Mouse (Mus musculus): ENCODE measurements around the gene Tedc1. TPM values are rescaled to one million over a fixed set of nuclear protein-coding genes. Genes with fewer than 3 reads are reported as not detected.

Tedc1 gene
- polyA plus RNA-seq, 1 experiment from 2014 or later, result 0.63 TPM

DNA sequence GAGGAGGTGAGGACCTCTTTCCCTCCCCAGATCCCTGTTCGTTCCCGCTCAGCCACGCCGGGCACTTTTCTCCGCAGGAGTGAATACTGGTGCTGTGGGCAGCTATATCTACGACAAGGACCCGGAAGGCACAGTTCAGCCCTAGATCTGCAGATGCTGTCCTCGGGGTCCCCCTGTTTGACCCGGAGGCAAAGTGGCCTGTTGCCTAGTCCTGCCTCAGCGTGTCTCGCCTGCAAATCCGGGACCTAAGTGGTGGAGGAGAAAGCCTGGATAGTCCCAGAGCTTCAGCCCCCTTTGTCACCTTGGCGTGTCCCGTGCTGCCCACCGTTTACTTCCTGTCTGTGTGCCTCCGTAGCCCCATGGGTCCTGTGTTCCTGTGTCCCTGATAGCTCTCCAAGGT, 11.3 kb upstream of the Tedc1 start:
- 93% methylated on average over 16 of the region's 16 CpGs for WGBS (ENCODE audit: missing documents)
- Histone ChIP-seq H3K36me3 (ENCODE audit: inconsistent target) (no peaks in the 10 kb centered on the region), H3K27ac (no peak overlapping the region), H3K79me2 (ENCODE audit: inconsistent target) (no peaks in the 10 kb centered on the region), H3K4me3 (ENCODE audit: inconsistent target) (no peak overlapping the region)

DNA sequence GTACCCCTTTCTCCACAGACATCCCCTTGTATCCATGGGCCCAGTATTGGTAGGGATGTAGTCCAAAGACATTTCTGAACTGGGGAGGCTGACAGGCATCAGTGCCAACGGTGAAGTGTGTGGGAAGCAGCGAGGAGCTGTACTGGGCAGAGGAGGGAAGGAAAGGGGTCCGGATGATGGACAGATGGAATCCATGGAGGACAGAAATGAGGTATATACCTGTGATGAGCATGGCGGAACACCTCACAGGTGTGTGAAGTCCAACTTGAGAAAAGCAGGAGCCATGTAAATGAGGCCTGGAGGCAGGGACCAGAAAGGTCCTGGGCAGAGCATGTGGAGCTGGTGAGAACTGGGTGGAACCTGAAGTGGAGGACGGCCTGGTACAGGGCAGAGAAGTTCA, 10.6 kb upstream of the Tedc1 start:
- no peaks in the 10 kb centered on the region for H3K36me3 ChIP-seq (ENCODE audit: inconsistent target)
- no peak overlapping the region for H3K4me3 ChIP-seq (ENCODE audit: inconsistent target)
- no peak overlapping the region for H3K27ac ChIP-seq
- H3K79me2 ChIP-seq (ENCODE audit: inconsistent target), result no peaks in the 10 kb centered on the region
- 81% methylated on average over 5 of the region's 5 CpGs for WGBS (ENCODE audit: missing documents)

DNA sequence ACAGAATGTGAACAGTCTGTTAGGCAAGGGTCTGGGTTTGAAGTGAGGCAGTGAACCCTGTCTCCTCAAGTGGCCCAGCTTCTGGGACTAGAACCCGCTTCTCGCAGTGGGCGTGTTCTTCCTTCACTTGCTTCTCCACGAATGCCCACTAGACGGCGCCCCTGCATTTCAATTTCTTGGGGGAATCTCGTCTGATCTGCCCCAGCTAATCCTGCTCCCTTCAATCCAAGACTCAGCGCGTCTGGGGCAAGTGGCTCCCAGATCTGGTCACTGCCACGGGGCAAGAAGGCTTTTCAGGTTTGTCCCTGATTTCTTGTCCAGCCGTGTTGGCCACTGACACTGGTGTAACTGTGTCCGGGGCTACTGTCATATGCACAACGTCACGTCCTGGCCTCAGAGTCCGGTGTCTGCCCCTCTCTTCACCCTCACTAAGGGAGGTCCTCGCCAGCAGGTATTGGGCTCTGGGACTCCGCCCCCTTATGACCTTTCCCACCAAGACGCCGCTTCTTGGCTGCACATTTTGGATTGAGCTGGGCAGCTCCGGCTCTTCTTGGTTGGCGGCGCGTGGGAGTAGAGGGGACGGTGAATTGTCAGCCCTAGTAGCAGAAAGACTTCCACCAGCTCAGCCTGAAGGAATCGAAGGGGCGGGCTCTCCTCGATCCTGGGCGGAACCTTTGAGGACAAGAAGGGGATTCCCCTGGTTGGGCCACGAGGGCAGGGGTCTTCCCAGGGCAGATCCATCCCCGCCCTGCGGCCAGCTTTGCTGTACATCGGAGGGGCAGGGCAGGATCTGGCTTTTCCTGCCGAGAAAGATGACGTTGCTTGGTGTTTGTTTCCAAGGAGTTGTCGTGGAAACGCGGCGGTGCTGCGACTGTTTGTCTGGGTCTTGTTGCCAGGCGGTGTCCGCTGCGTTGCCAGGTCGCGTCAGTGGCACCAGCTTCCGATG, 9.8 kb upstream of the Tedc1 start, which contains the start of gene Crip1:
Gene Crip1, plus strand, starts transcription at position 205 of the 946 bp plus-strand sequence.
- Histone ChIP-seq H3K36me3 (ENCODE audit: inconsistent target) (no peaks in the 10 kb centered on the region), H3K4me3 (ENCODE audit: inconsistent target) (peak within 1 kb of the TSS; percentile 17; the same call in 1 of the 2 replicates), H3K79me2 (ENCODE audit: inconsistent target) (no peaks in the 10 kb centered on the region), H3K27ac (no peak within 1 kb of the TSS)
- WGBS (ENCODE audit: missing documents), result 23% methylated on average over 45 of the region's 45 CpGs

GRCm38 (mm10) chr12:113147481-113147880, 8.7 kb upstream of the Tedc1 start:
- no peaks in the 10 kb centered on the region for H3K36me3 ChIP-seq (ENCODE audit: inconsistent target)
- no peak overlapping the region for H3K4me3 ChIP-seq (ENCODE audit: inconsistent target)
- H3K79me2 ChIP-seq (ENCODE audit: inconsistent target), result peaks cover 6% of the 10 kb centered on the region
- 91% methylated on average over 8 of the region's 8 CpGs for WGBS (ENCODE audit: missing documents)
- no peak overlapping the region for H3K27ac ChIP-seq

GRCm38 (mm10) chr12:113148381-113149035, 7.7 kb upstream of the Tedc1 start:
- Histone ChIP-seq H3K36me3 (ENCODE audit: inconsistent target) (no peaks in the 10 kb centered on the region), H3K79me2 (ENCODE audit: inconsistent target) (peaks cover 15% of the 10 kb centered on the region), H3K27ac (no peak overlapping the region), H3K4me3 (ENCODE audit: inconsistent target) (no peak overlapping the region)
- WGBS (ENCODE audit: missing documents), result 82% methylated on average over 16 of the region's 16 CpGs

- H3K36me3 ChIP-seq (ENCODE audit: inconsistent target), result no peaks in the 10 kb centered on the region
- no peak overlapping the region for H3K4me3 ChIP-seq (ENCODE audit: inconsistent target)
- H3K27ac ChIP-seq, result no peak overlapping the region
- H3K79me2 ChIP-seq (ENCODE audit: inconsistent target), result peaks cover 15% of the 10 kb centered on the region
- 87% methylated on average over 4 of the region's 4 CpGs for WGBS (ENCODE audit: missing documents)
These were observed 6.9 kb upstream of the Tedc1 start for GRCm38 (mm10) chr12:113149341-113149740.

- Histone ChIP-seq H3K4me3 (ENCODE audit: inconsistent target) (no peak overlapping the region), H3K27ac (no peak overlapping the region), H3K79me2 (ENCODE audit: inconsistent target) (peaks cover 15% of the 10 kb centered on the region), H3K36me3 (ENCODE audit: inconsistent target) (no peaks in the 10 kb centered on the region)
- WGBS (ENCODE audit: missing documents), result 55% methylated on average over 2 of the region's 3 CpGs
These were observed 6.3 kb upstream of the Tedc1 start for GRCm38 (mm10) chr12:113149896-113150295.

DNA sequence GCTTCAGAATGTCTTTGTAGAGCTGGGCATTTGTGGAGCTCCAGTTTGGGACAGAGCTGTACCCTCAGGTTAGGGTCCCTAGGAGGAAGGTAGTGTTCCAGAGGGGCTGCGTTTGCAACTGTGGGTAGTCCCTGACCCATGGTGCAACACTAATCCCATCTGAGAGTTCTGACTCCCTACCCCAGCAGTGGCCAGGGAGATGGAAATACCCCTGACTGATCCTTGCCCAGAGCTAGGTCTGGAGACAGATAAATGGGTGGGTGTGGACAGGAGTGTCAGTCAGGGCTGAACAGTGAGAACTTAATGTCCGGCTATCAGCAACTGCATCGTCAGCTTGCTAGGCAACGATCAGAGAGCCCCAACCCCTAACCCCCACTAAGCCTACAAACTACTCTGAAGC, 5.6 kb upstream of the Tedc1 start:
- H3K27ac ChIP-seq, result no peak overlapping the region
- no peaks in the 10 kb centered on the region for H3K36me3 ChIP-seq (ENCODE audit: inconsistent target)
- 98% methylated on average over 4 of the region's 4 CpGs for WGBS (ENCODE audit: missing documents)
- H3K79me2 ChIP-seq (ENCODE audit: inconsistent target), result peaks cover 15% of the 10 kb centered on the region
- no peak overlapping the region for H3K4me3 ChIP-seq (ENCODE audit: inconsistent target)

- Histone ChIP-seq H3K79me2 (ENCODE audit: inconsistent target) (peaks cover 15% of the 10 kb centered on the region), H3K36me3 (ENCODE audit: inconsistent target) (no peaks in the 10 kb centered on the region), H3K4me3 (ENCODE audit: inconsistent target) (no peak overlapping the region), H3K27ac (no peak overlapping the region)
- 72% methylated on average over 8 of the region's 8 CpGs for WGBS (ENCODE audit: missing documents)
These were observed 5.2 kb upstream of the Tedc1 start for GRCm38 (mm10) chr12:113151046-113151445.

GRCm38 (mm10) chr12:113151661-113152271, 4.5 kb upstream of the Tedc1 start:
- Histone ChIP-seq H3K36me3 (ENCODE audit: inconsistent target) (no peaks in the 10 kb centered on the region), H3K27ac (peak overlapping the region; percentile 80), H3K79me2 (ENCODE audit: inconsistent target) (peaks cover 15% of the 10 kb centered on the region), H3K4me3 (ENCODE audit: inconsistent target) (peak overlapping the region; percentile 94)
- WGBS (ENCODE audit: missing documents), result under 1% methylated on average over 36 of the region's 36 CpGs

GRCm38 (mm10) chr12:113152272-113152661, 4.0 kb upstream of the Tedc1 start:
- Histone ChIP-seq H3K79me2 (ENCODE audit: inconsistent target) (peaks cover 15% of the 10 kb centered on the region), H3K36me3 (ENCODE audit: inconsistent target) (no peaks in the 10 kb centered on the region), H3K27ac (peak overlapping the region; percentile 80), H3K4me3 (ENCODE audit: inconsistent target) (peak overlapping the region; percentile 94)
- WGBS (ENCODE audit: missing documents), result 12% methylated on average over 19 of the region's 19 CpGs

DNA sequence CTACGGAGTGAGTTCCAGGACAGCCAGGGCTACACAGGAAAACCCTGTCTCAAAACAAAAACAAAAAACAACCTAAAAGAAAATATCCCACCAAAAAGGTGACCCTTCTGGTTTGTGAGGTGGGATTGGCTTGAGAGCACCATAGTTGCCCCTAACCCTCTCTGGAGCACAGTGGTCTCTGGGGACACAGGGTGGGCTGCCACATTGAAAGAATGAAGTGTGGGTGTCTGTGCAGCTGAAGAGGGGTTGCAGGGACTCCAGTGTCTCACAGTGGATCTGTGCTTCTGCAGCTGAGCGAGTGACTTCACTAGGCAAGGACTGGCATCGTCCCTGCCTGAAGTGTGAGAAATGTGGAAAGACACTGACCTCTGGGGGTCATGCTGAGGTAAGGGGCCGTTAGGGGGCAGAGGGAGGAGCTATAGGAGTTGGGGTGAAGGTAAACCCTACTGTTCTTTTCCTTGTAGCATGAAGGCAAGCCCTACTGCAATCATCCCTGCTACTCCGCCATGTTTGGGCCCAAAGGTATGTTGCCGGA, 3.2 kb upstream of the Tedc1 start:
- Histone ChIP-seq H3K27ac (peak overlapping the region; percentile 80), H3K79me2 (ENCODE audit: inconsistent target) (peaks cover 15% of the 10 kb centered on the region), H3K4me3 (ENCODE audit: inconsistent target) (peak overlapping the region; percentile 94), H3K36me3 (ENCODE audit: inconsistent target) (no peaks in the 10 kb centered on the region)
- 86% methylated on average over 6 of the region's 6 CpGs for WGBS (ENCODE audit: missing documents)

DNA sequence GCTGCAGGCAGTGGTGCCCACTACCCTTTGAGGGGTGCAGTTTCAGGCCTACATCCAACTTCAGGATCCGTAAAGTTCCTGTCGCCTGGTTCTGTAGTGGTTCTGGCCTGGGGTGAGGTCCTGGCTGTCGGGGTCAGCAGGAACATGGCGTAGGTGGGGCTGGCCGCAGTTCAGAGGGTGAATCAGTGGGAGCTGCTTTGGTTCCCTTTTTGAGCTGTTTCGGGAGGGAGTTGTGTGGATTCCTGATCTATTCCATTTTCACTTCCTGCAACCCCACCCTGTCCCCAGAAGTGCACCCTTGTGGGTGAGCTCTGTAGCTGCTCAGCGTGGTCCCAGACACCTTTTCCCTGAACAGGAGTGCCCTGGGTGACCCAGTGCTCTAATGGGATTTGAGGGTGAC, 2.2 kb upstream of the Tedc1 start:
- Histone ChIP-seq H3K27ac (peak overlapping the region; percentile 80), H3K36me3 (ENCODE audit: inconsistent target) (no peaks in the 10 kb centered on the region), H3K79me2 (ENCODE audit: inconsistent target) (peaks cover 15% of the 10 kb centered on the region), H3K4me3 (ENCODE audit: inconsistent target) (no peak overlapping the region)
- WGBS (ENCODE audit: missing documents), result 16% methylated on average over 7 of the region's 7 CpGs

DNA sequence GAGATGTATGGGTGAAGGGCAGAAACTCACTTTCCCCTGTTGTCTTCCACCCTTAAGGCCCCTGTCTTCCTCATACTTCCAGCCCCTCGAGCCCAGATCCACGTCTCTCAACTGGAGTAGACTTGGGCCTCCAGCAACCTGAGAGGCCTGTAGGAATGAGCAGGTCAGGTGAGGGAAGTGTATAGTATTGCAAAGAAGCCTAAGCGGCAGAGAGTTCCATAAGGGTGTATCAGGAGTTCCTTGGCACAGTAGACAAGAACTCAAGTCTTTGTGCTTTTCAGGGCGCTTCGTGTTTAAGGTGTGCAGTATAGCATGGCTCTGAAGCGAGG, 1.5 kb upstream of the Tedc1 start:
- Histone ChIP-seq H3K36me3 (ENCODE audit: inconsistent target) (no peaks in the 10 kb centered on the region), H3K27ac (peak overlapping the region; percentile 80), H3K4me3 (ENCODE audit: inconsistent target) (peak overlapping the region; percentile 51), H3K79me2 (ENCODE audit: inconsistent target) (peaks cover 15% of the 10 kb centered on the region)
- WGBS (ENCODE audit: missing documents), result 81% methylated on average over 6 of the region's 6 CpGs

All from macrophage (primary cell).